Mouse (Mus musculus) C2C12 (cell line): ENCODE measurements around the gene Cela3a. TPM values are rescaled to one million over a fixed set of nuclear protein-coding genes. Genes with fewer than 3 reads are reported as not detected.

Experiments used
- H3K27me3 ChIP-seq: one replicate; pipeline ENCODE4 v1.6.1; 2011; ENCODE audit not compliant: control insufficient read depth, insufficient read depth, insufficient read length
- H3K36me3 ChIP-seq: one replicate; pipeline ENCODE4 v1.6.1; 2011; ENCODE audit not compliant: control insufficient read depth, insufficient read depth
- H3K4me3 ChIP-seq: one replicate; pipeline ENCODE4 v1.5.1; 2011; ENCODE audit warnings: mild to moderate bottlenecking, control low read depth; ENCODE audit not compliant: poor library complexity, insufficient read depth, severe bottlenecking
- H3K79me2 ChIP-seq: one replicate; pipeline ENCODE4 v1.6.1; 2011; ENCODE audit not compliant: control insufficient read depth, insufficient read depth
- H3K79me3 ChIP-seq: one replicate; pipeline ENCODE4 v1.6.1; 2011; ENCODE audit warnings: low read depth, control low read depth
- H3ac ChIP-seq: one replicate; pipeline ENCODE3; 2011; ENCODE audit warnings: low read depth; ENCODE audit not compliant: control insufficient read depth, insufficient read length
- CEBPB ChIP-seq: IDR thresholded peaks from one replicate; pipeline ENCODE4 v1.6.1; 2011; ENCODE audit warnings: low read depth, mild to moderate bottlenecking, control low read depth, moderate library complexity
- CTCF ChIP-seq: IDR thresholded peaks from one replicate; pipeline ENCODE4 v1.5.1; 2011; ENCODE audit not compliant: control insufficient read depth, insufficient read depth, insufficient read length
- FOSL1 ChIP-seq: IDR thresholded peaks from one replicate; pipeline ENCODE4 v1.8.0; 2011; ENCODE audit warnings: mild to moderate bottlenecking, low read length; ENCODE audit not compliant: poor library complexity, insufficient read depth, severe bottlenecking
- MAX ChIP-seq: IDR thresholded peaks from one replicate; pipeline ENCODE4 v1.6.1; 2011; ENCODE audit warnings: mild to moderate bottlenecking, control low read depth
- MYOD1 ChIP-seq: IDR thresholded peaks from one replicate; pipeline ENCODE4 v1.6.1; 2011; ENCODE audit warnings: low read depth; ENCODE audit not compliant: control insufficient read depth, insufficient read length
- MYOG ChIP-seq: IDR thresholded peaks from one replicate; pipeline ENCODE4 v1.6.1; 2011; ENCODE audit not compliant: control insufficient read depth, insufficient read length; ENCODE audit errors: extremely low read depth
- USF1 ChIP-seq: IDR thresholded peaks from one replicate; pipeline ENCODE4 v1.6.1; 2011; ENCODE audit warnings: low read depth, mild to moderate bottlenecking, control low read depth, moderate library complexity
- long read RNA-seq, 2 experiments: library from polyadenylated mRNA; unstranded; transcript quantifications; one replicate each; pipeline ENCODE4 v2.0.0; 2019 to 2020
- polyA plus RNA-seq: library from polyadenylated mRNA; unstranded; fragments of >200 nt; fragmentation: generic; extraction: Trizol; gene quantifications from one replicate; pipeline ENCODE4 v1.2.1, GENCODE M21; 2012; ENCODE audit warnings: missing spikeins

Cela3a gene
- polyA plus RNA-seq, result not detected
- long read RNA-seq, experiment 1, result 0 reads
- long read RNA-seq, experiment 2, result 0 reads

DNA sequence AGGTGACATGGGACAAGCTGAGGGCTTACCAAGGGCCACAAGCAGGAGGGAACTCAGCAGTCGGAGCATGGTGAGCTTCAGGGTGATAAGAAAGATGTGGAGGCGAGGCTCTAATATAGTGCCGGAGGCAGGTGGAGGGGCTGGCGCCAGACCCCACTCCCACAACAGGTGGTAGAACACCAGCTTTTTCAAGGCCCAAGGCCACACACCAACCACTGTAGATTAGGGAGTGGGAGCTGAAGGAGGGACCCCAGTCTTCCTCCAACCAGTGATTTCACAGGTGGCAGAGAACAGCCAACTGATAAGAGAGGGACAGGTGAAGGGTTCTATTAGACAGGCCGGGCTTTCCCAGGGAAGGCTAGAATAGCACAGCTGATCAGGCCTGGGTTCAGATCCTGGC is at the start of gene Cela3a:
Cela3a (minus strand) TSS at position 101 of the 400 bp plus-strand sequence.
- H3K79me2 ChIP-seq, result no peaks in the 10 kb centered on the region
- TF ChIP-seq CTCF (no peak), CEBPB (no peak), MAX (no peak), MYOD1 (no peak), MYOG (no peak), USF1 (no peak), FOSL1 (no peak)
- H3K36me3 ChIP-seq, result no peaks in the 10 kb centered on the region
- H3K79me3 ChIP-seq, result no peaks in the 10 kb centered on the region
- no peaks in the 10 kb centered on the region for H3K27me3 ChIP-seq
- H3ac ChIP-seq, result no peak within 1 kb of the TSS
- no peak within 1 kb of the TSS for H3K4me3 ChIP-seq

DNA sequence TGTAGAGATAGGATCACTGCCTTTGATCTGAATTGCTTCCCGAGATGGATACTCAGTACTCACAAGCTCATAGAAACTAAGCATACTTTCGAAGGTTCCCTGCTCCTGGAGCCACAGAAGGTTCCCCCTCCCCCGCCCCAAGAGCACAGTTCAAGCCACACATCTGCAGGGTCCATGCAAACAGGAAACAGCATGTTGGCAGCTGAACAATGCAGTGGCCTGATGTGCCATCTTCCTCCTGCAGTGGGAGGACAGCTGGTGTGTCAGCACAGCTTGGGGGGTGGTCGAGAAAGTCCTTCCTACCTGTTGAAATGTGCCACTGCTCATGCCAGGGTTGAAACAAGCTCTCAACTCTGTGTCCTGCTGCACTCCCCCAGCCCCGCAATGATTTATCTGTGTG is 49.3 kb upstream of the Cela3a start:
- no peak overlapping the region for H3K4me3 ChIP-seq
- H3K36me3 ChIP-seq, result no peaks in the 10 kb centered on the region
- no peaks in the 10 kb centered on the region for H3K27me3 ChIP-seq
- no peak for TF ChIP-seq MYOD1
- TF ChIP-seq CTCF, result no peak
- TF ChIP-seq FOSL1, result no peak
- no peak for TF ChIP-seq MYOG
- TF ChIP-seq USF1, result no peak
- no peak for TF ChIP-seq CEBPB
- TF ChIP-seq MAX, result no peak
- H3K79me2 ChIP-seq, result no peaks in the 10 kb centered on the region
- no peak overlapping the region for H3ac ChIP-seq
- H3K79me3 ChIP-seq, result no peaks in the 10 kb centered on the region

DNA sequence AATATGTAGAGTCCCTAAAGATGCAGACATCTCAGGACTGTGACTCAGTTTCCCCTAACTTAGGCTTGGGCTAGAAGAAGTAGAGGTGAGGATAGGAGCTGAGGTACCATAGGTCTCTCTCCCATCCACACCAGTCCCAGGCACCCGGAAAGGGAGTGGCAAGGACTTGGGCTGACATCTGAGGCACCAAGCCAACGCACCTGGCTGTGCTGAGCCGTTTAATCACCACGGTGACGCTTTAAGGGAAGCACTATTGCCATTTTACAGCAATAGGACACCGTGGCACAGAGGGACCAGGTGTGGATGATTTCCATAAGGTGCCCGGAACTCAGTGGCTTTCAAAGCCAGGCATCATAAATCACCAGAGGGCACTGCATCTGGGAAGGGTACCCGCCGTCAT is 48.7 kb upstream of the Cela3a start:
- H3K36me3 ChIP-seq, result no peaks in the 10 kb centered on the region
- no peak overlapping the region for H3ac ChIP-seq
- no peaks in the 10 kb centered on the region for H3K27me3 ChIP-seq
- no peaks in the 10 kb centered on the region for H3K79me3 ChIP-seq
- no peaks in the 10 kb centered on the region for H3K79me2 ChIP-seq
- TF ChIP-seq CEBPB, result no peak
- no peak for TF ChIP-seq FOSL1
- no peak for TF ChIP-seq MYOG
- TF ChIP-seq USF1, result no peak
- no peak for TF ChIP-seq MAX
- TF ChIP-seq CTCF, result no peak
- TF ChIP-seq MYOD1, result no peak
- H3K4me3 ChIP-seq, result no peak overlapping the region

DNA sequence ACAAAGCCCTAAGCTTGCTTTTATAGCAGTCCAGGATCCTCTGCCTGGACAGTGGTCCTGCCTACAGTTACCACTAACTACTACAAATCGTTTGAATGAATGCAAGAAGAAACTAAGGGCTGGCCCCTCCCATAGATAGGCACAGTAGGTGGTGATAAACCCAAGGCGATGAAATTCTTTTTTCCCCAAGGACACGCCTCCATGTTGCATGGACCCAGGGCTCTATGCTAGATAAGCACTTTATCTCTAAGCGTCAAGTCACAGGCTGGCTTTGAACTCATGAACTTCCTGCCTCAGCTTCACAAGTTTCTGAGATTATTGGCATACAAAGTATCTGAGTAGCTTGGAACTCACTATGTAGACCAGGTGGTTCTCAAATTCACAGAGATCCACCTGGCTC is 47.7 kb upstream of the Cela3a start:
- H3ac ChIP-seq, result no peak overlapping the region
- no peaks in the 10 kb centered on the region for H3K27me3 ChIP-seq
- H3K79me3 ChIP-seq, result no peaks in the 10 kb centered on the region
- no peak overlapping the region for H3K4me3 ChIP-seq
- no peak for TF ChIP-seq MYOD1
- no peak for TF ChIP-seq CEBPB
- no peak for TF ChIP-seq CTCF
- TF ChIP-seq MAX, result no peak
- TF ChIP-seq FOSL1, result no peak
- no peak for TF ChIP-seq USF1
- no peak for TF ChIP-seq MYOG
- no peaks in the 10 kb centered on the region for H3K36me3 ChIP-seq
- H3K79me2 ChIP-seq, result no peaks in the 10 kb centered on the region

DNA sequence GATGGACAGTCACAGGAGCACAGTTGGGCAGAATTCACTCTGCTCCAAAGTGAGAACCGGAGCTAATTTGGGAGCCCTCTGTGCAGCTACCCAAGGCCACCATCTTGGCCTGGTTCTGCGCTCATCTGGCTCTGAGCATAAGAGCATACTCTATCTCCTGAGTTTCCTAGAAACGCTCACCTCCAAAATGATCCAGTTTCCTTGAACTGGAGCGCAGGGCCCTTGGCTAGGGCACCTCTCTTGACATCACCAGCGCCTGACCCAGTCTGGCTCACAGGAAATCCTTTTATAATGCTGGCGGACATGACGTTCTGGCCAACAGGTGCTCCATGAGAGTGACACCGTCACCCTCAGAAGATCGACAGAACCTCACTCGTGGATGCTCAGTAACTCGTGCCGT is 47.0 kb upstream of the Cela3a start:
- no peaks in the 10 kb centered on the region for H3K27me3 ChIP-seq
- TF ChIP-seq MYOD1 (no peak), MYOG (no peak), USF1 (no peak), FOSL1 (no peak), CTCF (no peak), CEBPB (no peak), MAX (no peak)
- H3K36me3 ChIP-seq, result no peaks in the 10 kb centered on the region
- H3K4me3 ChIP-seq, result no peak overlapping the region
- H3K79me3 ChIP-seq, result no peaks in the 10 kb centered on the region
- no peaks in the 10 kb centered on the region for H3K79me2 ChIP-seq
- no peak overlapping the region for H3ac ChIP-seq

DNA sequence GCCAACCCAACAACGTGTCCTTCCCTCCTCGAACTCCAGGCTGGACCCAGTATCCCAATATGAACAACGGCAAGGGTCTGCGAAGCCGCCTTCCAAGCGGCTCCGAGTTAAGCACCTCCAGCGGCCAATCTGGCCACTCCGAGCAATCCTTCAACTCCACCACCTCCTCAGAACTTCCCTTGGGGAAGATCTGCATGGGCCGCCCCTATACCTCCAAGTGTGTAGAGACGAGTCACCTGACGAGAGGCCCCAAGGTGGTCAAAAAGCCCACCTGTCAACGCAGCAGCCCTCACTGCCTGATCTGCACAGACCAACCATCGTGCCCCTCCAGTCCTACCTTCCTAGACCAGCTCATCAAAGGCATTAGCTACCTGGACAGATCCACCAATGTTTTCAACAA is 45.0 kb upstream of the Cela3a start:
- H3K79me2 ChIP-seq, result no peaks in the 10 kb centered on the region
- H3K79me3 ChIP-seq, result no peaks in the 10 kb centered on the region
- no peaks in the 10 kb centered on the region for H3K27me3 ChIP-seq
- TF ChIP-seq MAX (no peak), MYOD1 (no peak), USF1 (no peak), CTCF (no peak), MYOG (no peak), FOSL1 (no peak), CEBPB (no peak)
- H3K36me3 ChIP-seq, result no peaks in the 10 kb centered on the region
- no peak overlapping the region for H3ac ChIP-seq
- no peak overlapping the region for H3K4me3 ChIP-seq
